Mouse (Mus musculus) splenic B cell, adult 2 months (primary cell): ENCODE measurements around the gene Vti1a.

Experiments used
- DNase-seq: peaks from one replicate; pipeline ENCODE4 v3.0.0-alpha.2; 2011; ENCODE audit warnings: low read depth, low spot score
- H3K27me3 ChIP-seq: 2 replicates; pipeline ENCODE4 v1.6.1; 2012; ENCODE audit warnings: mild to moderate bottlenecking, low read length, moderate library complexity, mixed read lengths; ENCODE audit not compliant: control insufficient read depth, poor library complexity, insufficient read depth, severe bottlenecking
- H3K36me3 ChIP-seq: 2 replicates; pipeline ENCODE4 v1.6.1; 2012; ENCODE audit warnings: mild to moderate bottlenecking, low read length, moderate library complexity, mixed read lengths; ENCODE audit not compliant: control insufficient read depth, poor library complexity, insufficient read depth, severe bottlenecking

Gene Vti1a

DNA sequence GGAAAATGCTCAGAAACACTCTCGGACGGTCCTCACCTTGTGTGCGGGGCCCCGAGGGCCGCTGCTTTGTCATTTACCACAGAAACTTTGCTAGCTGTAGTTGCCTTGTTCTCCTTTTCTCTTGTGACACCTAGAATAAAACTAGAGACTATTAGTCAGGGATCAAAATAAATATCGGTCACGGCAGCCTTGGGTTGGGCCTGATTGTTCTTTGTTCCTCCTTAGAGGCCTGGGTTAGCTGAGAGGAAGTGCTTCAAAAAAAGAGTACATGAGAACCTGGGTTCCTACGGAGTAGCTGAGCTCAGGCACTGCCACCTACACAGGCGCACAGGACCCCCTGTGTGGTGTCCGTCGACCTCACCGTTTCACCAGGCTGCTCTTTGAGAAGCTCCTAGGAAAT is 253.8 kb downstream of the Vti1a start:
- Histone ChIP-seq H3K36me3 (no peaks in the 10 kb centered on the region), H3K27me3 (no peaks in the 10 kb centered on the region)
- peak; percentile 26 for DNase-seq

DNA sequence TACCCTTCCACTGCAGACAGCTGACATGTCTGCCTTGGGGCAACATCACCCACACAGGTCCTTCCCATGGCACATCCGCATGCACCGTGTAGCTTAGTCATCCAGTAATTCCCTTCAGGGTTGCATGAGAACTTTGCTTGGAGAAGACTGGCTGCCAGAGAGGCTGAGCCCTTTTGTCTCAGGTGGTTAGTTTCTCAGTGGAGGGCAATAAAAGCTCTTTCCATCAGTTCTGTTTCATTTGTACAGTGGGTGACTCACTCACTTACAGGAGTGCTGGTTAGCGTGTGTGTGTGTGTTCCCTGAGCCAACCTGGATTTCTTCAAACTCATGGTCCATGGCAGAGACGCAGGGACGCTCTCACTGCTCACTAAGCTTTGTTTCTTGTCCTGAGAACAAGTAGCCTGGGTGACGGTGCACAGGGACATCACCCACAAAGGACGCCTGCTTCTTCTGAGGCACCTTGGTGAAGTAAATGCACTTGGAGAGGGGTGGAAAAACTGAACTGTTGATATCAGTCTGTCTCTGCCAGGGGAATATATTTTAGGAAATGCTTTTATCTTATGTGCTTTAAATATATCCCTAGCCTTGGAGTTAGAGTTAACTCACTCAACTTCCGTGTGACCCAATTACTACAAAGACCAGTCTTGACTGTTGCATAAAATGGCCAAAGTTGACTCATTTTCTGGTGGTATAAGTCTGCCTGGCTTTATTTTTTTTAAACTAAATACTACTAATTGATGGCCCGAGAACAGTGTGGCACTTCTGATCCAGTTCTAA is 254.6 kb downstream of the Vti1a start:
- Histone ChIP-seq H3K27me3 (no peaks in the 10 kb centered on the region), H3K36me3 (no peaks in the 10 kb centered on the region)
- DNase-seq = no peak

DNA sequence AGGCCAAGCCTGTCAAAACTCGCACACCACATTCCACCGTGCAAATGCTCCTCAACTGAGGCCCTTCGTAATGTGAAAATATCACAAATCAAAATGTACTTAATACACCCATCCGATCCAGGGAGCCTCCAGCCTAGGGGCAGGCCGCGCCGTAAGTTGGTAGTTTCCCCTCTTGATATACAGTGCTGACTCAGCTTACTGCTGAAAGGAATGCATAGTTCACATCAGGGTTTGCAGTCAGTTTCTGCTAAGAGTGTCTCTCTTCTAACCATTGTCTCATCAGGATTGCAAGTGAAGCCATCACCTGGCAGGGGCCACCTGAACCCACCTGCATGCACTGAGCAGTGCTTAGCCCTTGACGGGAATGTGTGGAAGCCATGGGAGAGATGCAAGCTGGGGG is 255.4 kb downstream of the Vti1a start:
- no peaks in the 10 kb centered on the region for H3K36me3 ChIP-seq
- no peaks in the 10 kb centered on the region for H3K27me3 ChIP-seq
- DNase-seq = no peak

DNA sequence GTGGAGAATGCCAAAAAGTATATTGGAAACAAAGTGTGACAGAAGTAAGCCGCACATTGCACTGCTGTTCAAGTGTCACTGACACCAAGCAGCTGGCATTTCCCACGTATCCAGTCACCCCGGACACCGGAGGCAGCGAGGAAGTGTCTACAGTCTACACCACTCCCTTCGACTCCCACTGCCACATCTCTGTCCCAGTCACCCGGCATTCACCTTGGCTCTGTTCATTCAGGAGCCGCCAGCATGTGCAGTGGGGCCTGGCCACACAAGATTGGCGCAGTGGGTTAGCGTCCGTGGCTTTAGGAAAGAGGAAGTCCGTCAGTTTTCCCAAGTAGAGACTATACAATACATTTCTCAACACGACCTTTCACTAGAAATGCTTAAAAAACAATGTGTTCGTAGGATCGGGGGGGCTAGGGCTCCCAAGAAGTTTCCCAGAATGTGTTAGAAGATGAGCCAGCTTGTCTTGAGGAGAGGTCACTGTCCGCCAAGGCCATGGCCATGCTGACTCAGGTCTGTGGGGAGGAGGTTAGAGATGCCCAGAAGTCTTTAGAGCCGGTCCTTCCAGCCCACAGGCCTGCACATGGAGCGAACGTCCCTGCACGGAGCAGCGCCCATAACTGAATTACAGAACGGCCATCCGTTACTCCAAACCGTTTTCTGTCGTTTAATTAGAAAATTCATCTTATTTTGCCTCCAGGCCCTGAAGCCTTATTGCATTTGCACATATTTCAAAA is 261.4 kb downstream of the Vti1a start:
- no peaks in the 10 kb centered on the region for H3K36me3 ChIP-seq
- DNase-seq = no peak

DNA sequence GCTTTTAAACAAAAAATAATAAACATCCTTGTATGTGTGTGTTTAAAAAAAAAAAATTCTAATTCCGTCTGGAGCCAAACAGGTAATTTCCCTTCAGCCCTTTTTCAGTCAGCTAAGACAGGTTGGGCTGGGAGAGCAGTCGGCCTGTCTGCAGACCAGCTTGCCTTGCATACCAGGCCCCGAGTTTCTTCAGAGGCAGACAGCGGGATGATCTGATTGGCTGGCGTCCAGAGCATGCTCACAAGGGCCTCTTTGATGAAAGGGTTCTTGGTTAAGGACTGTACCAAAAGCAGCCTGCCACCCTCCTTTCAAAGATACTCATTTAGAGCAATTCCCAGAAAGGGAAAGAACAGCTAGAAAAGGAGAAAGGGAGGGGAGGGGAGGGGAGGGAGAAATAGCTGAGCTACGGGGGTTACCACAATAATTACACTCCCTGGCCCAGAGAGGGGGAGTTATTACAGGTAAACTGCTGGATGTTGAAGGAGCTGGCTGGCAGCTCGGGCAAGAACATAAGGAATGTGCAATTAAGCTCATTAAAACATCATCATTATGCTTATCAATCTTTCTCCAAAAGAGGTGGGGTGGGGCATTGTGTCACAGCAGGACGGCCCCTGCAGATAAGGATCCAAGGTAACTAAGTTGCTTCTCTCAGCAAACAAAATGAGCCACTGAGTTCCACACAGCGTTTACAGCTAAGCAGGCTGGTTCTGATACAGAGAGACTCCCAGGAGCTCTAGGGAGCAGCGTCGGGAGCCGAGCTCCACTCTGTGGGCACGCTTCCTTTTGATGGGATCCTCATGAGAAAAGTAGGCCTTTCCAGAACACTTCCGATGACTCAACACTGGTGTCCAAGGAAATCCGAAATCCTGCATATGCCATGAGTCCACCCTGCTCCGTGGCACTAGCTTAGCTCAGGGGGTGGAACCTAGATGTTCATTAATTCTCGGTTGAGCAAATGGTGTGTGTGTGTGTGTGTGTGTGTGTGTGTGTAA is 262.3 kb downstream of the Vti1a start:
- Histone ChIP-seq H3K27me3 (no peaks in the 10 kb centered on the region), H3K36me3 (no peaks in the 10 kb centered on the region)
- no peak for DNase-seq

More for the DNA sequence above, 261.4 kb downstream of the Vti1a start:
- no peaks in the 10 kb centered on the region for H3K27me3 ChIP-seq

DNA sequence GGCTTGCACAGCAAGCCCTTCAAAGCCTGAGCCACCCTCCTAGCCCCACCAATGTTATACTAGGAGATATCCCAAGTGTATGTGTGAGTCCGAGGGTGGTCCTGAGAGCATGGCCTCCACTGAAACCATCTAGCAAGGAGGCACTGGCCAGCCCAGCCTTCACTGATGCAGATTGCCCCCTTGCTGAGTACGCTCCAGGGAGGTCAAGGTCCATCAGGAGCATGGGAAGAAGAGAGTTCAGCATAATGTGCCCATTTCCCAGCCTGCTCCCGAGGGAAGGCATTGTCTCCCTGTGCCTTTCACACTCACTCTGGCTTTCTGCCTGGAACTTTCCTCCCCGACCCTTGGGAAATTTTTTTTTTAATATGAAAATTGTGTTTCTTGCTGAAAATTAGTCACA is 263.2 kb downstream of the Vti1a start:
- Histone ChIP-seq H3K27me3 (no peaks in the 10 kb centered on the region), H3K36me3 (no peaks in the 10 kb centered on the region)
- no peak for DNase-seq

DNA sequence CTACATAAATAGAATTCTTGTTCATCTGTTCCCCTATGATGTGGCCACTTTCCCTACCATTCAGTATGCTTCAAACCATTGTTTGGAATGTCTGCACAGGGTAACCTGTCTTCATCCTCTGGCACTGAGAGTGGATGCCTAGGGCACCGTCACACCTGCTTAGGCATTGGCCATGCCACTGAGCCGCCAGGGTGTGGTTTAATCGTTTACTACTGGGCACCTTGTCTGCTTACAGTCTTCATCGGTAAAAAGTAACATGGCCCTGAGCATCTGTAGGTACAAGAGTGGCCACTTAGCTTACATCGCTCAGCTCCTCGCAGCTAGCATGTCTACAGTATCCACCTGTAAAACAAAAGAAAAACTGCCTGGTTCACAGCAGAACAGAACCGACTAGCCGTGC is 264.1 kb downstream of the Vti1a start:
- DNase-seq = no peak
- H3K27me3 ChIP-seq = no peaks in the 10 kb centered on the region
- no peaks in the 10 kb centered on the region for H3K36me3 ChIP-seq

DNA sequence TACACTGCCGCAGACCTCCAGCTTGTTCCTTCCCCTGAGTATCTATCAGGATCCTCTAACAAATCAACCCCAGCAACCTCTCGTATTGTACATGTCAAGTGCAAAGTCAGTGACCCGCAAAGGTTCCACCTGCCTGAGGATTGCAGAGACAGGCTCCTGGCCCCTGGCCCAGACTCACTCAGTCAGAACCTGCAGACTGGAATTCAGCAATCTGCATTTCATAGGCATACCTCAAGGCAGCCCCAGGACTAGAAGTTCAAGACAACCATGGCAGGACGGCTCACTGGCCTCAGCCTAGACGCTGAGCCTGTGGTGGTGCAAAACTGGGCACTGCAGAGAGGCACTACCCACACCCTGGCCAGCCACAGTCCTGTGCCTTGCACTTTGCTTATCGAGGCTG is 264.6 kb downstream of the Vti1a start:
- Histone ChIP-seq H3K27me3 (no peaks in the 10 kb centered on the region), H3K36me3 (no peaks in the 10 kb centered on the region)
- DNase-seq = no peak

DNA sequence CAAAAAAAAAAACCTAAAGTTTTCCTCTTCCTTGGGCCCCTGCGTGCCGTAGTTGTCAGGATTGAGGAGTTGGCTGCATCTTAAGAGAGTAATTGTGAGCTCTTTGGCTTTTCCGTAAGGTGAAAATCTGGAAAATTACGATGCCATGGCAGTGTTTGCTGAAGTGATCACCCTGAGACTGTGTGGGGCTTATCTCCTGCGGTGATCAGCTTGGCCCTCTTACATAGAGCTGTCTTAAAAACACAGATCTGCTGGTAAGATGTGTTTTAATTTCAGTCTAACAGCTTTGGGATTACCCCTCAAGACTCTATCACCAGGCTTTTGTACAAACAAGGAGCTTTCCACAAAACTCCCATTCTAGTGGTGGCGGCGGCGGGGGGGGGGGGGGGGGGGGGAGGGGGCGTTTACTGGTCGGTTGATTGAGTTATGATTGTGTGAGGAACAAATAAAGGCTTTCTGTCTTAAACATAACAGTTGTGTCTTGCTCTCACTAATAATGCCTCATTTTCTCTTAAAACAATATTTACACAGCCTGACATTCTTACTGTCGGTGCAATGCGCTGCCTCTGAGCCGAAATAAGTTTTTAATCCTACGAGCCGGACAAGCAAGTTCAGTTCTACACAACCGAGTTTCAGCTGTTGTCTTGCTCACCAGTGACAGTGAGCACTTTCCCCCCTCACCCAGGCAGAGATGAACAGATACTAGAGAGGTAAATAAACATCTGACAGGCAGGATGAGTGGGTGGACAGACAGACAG is 267.0 kb downstream of the Vti1a start:
- Histone ChIP-seq H3K36me3 (no peaks in the 10 kb centered on the region), H3K27me3 (no peaks in the 10 kb centered on the region)
- no peak for DNase-seq

DNA sequence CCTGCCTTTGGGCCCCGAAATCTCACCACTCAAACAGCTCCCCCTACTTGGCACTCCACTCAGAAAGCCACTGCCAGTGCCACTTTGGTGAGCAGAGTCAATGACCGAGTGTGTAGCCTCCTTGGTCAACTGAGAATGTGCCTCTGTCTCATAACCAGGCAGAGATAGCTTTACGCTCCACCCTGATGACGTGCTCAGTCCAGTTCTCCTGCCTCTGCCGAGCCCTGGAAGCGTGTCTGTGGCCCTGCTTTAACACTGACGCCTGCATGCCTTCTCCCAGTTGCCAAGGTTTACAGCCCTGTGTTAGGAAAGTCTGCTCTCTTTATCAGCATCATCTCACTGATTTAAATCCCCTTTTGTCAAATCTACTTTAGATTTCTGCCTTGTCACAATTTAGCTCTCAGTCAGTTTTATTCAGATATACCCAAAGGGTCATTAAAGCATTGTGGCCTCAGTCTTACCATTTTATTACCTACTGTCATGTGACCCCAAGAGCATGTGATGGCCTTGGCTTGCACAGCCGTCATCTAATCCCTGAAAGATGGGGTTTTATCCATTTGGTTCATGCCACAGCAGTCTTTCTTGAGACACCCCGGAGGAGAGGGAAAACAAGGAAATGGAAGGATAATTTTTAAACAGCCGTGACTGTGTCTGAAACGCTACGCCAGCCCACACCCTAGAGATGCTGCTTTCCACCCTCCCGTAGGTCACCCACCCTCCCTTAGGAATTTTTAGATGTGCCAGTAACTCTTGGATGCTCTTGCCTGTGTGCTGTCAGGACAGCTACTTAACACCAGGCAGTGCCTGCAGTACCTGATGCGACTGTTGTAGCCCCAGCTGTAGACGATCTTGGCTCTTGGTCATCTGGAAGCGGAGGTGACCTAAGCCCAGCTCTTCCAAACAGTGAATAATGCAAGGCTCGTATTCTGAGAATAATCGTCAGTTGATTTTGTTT is 269.5 kb downstream of the Vti1a start:
- no peak for DNase-seq
- H3K27me3 ChIP-seq = no peaks in the 10 kb centered on the region

DNA sequence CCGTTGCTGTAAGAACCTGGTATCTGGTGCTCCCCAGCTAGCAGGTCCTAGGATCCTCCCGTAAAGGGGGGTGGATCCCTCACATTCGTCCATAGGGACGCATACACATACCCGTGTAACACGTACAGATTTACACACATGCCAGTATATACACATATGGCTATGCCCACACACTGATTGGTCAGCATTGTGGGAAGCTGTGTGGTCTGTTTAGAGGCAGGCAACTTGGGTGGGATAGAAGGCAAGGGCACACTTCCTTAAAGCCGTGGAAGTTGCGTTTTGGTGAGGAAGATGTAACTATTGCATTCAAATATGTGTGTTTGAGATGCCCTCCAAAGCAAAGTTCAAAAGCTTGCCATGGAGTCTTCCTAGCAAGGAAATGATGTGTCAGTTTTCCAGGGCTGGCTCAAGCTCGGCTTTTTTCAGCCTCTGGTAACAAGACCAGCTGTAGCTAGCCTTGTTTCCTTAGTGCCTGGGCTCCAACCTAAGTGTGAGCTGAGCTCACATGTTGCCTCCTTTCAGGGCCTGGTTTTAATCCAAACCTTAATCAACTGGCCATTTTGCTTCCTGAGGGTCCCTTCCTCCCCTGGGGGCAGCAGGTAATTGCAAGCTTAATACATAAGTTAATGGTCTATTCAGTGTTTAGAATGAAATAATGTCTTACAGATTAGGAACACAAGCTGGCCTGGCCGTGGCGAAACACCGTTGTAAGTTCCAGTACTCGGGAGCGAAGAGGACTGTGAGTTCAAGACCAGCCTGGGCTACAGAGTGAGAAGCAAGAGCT is 271.7 kb downstream of the Vti1a start:
- H3K27me3 ChIP-seq = no peaks in the 10 kb centered on the region
- no peaks in the 10 kb centered on the region for H3K36me3 ChIP-seq
- DNase-seq = no peak

More for the DNA sequence above, 269.5 kb downstream of the Vti1a start:
- H3K36me3 ChIP-seq = no peaks in the 10 kb centered on the region

DNA sequence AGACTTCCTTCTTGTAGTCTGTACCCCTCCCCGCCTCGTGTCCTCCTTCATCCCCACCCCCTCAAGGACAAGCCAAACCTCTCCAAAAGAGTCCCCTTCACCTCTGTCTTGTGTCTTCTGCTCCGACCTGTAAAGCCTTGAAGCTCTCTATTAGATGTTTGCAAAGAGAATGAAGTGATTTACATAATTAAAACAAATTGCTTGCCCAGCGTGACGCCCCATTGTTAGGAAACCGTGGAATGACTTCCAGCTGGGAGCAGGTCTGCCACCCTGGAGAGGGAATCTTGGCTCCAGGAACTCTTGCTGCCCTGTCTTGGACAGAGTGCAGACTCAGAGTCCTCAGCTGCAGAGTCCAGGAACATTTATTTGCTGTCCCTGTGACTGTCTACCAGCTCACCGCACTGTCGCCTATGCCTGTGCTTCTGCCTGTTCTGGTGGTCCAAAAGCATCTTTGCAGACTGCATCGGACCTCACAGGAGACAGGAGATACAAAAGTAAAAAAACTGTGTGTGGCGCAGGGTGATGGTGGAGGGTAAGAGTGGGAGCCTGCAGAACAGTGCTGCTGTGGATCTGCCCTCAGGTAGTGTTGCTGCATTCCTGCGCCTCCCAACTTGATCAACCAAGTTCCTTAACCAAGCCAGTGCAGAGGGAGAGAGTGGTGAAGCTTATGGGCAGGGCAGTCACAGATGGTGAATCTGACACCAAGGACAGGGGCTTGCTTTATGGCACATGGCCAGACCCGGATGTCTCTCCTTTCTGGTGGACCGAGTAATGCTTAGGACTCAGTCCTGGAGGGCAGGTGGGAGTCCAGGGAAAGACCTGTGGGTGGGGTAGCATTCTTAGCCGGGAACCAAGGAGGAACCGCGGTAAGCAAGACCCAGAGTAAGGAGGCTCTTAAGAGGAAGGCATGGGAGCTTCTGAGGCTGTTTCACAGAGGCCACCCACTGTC is 273.1 kb downstream of the Vti1a start:
- Histone ChIP-seq H3K27me3 (no peaks in the 10 kb centered on the region), H3K36me3 (no peaks in the 10 kb centered on the region)
- DNase-seq = no peak
